Mouse (Mus musculus): ENCODE data around the gene Ubiad1. TPM values are rescaled to one million over a fixed set of nuclear protein-coding genes. Genes with fewer than 3 reads are reported as not detected.

Gene Ubiad1
- total RNA-seq (2014; fragmentation: Nextera tagmentation), result 35.9 and 42.1 TPM in 2 replicates
- 15.7 and 16.8 TPM in 2 replicates for total RNA-seq (2017)
- 16.3 and 18.1 TPM in 2 replicates for polyA plus RNA-seq (2012)

DNA sequence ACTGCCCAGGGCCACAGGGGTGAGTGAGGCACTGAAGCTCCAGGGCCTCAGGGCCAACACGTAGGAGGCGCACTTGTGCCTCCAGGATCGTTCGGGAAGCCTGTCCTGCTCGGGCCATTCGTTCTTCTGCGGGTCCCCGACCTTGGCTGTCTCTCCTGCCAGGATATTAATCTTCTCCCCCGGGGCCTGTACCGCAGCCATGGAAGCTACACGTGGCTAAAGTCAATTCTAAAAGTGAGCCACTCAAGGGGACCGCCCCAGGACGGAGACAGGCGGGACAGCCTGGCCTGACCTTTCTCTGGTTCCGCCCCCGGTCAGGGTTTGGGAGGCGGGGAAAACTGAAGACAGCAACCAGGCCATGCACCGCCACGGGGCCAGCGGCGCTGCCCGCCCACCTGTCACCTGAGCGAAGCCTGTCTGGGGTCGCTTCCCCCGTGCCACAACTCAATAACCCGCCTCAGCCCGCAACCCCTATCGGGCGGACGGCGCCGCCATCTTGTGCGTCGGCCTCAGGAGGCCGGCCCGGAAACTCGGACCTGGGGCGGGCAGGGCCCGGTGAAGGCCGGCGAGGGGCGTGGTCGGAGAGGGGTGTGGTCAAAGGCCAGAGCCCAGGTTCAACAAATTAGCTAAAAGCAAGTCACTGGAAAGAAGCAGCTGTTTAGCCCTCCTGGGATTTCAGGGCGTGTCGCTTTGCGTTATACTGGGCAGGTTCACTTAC lies at the start of gene Ubiad1:
Gene Ubiad1, minus strand, starts transcription at position 522 of the 718 bp plus-strand sequence.
- H3K27me3 ChIP-seq (ENCODE audit: insufficient read depth, low read length), result no peaks in the 10 kb centered on the region
- peak within 1 kb of the TSS; percentile 92 for H3K4me3 ChIP-seq (ENCODE audit: low read depth, low read length)
- TF ChIP-seq GATA2 (IDR thresholded peaks at IDR 0.05; ENCODE audit: borderline replicate concordance, low read depth, low read length) (no peak), CTCF (IDR thresholded peaks at IDR 0.05; ENCODE audit: low read depth, low read length) (no peak), GATA1 (IDR thresholded peaks at IDR 0.05; ENCODE audit: borderline replicate concordance, low read length) (no peak), TAL1 (conservative IDR thresholded peaks at IDR 0.05; ENCODE audit: low read depth, low read length) (no peak), POLR2AphosphoS5 (IDR thresholded peaks at IDR 0.05; ENCODE audit: insufficient replicate concordance, low read depth, low read length) (no peak)
- ATAC-seq (ENCODE audit: extremely low read depth, insufficient number of reproducible peaks, low FRiP score, poor library complexity, severe bottlenecking) (peak; percentile 37), DNase-seq (ENCODE audit: low spot score) (peak; percentile 87)
- H3K36me3 ChIP-seq (replicated peaks), result peaks cover 35% of the 10 kb centered on the region
- H3K9me3 ChIP-seq (replicated peaks), result no peaks in the 10 kb centered on the region
- peaks cover 43% of the 10 kb centered on the region for H3K4me1 ChIP-seq (ENCODE audit: insufficient read depth, low read depth, low read length)

DNA sequence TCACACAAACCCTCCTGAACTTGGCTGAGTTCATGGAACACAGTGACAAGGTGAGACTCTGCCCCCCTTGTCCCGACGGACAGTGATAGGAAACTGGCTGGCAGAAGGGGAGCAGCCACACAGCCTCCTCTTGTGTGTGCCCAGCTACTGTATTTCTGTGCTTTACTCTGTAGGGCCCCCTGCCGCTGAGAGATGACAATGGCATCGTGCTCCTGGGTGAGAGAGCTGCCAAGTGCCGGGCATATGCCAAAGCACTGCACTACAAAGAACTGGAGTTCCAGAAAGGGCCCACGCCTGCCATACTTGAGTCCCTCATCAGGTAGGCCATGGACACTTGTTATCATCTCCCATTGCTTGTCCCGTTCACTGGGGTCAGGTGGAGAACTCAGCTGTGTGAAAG lies 46.9 kb upstream of the Ubiad1 start:
- TF ChIP-seq CTCF (IDR thresholded peaks at IDR 0.05; ENCODE audit: low read depth, low read length) (no peak), POLR2AphosphoS5 (IDR thresholded peaks at IDR 0.05; ENCODE audit: insufficient replicate concordance, low read depth, low read length) (no peak), GATA2 (IDR thresholded peaks at IDR 0.05; ENCODE audit: borderline replicate concordance, low read depth, low read length) (no peak), GATA1 (IDR thresholded peaks at IDR 0.05; ENCODE audit: borderline replicate concordance, low read length) (no peak), TAL1 (conservative IDR thresholded peaks at IDR 0.05; ENCODE audit: low read depth, low read length) (no peak)
- no peaks in the 10 kb centered on the region for H3K27me3 ChIP-seq (ENCODE audit: insufficient read depth, low read length)

DNA sequence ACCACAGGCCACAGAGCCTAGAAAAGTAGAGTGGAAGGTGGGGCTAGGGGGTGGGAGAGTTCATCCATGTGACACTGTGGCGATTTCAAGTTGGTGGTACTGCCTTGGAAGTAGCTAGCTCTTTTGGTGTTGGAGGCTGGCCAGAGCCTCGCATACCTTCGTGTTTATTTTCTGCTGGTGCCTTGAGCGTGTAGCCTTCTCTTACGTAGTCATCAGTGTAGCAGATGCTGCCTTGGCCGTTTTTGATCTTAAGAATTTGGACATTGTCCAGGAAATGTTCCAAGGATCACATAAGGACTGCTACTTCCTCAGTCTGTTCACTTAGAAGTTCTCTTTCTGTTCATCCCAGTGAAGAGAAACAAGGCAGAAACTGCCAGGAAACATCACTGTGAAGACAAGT lies 45.9 kb upstream of the Ubiad1 start:
- DNase-seq (ENCODE audit: low spot score) (no peak), ATAC-seq (ENCODE audit: extremely low read depth, insufficient number of reproducible peaks, low FRiP score, poor library complexity, severe bottlenecking) (no peak)
- Histone ChIP-seq H3K36me3 (replicated peaks) (peaks cover 90% of the 10 kb centered on the region), H3K27me3 (ENCODE audit: insufficient read depth, low read length) (no peaks in the 10 kb centered on the region), H3K4me3 (ENCODE audit: low read depth, low read length) (no peak overlapping the region), H3K9me3 (replicated peaks) (no peaks in the 10 kb centered on the region), H3K4me1 (ENCODE audit: insufficient read depth, low read depth, low read length) (no peaks in the 10 kb centered on the region)
- TF ChIP-seq GATA1 (IDR thresholded peaks at IDR 0.05; ENCODE audit: borderline replicate concordance, low read length) (no peak), POLR2AphosphoS5 (IDR thresholded peaks at IDR 0.05; ENCODE audit: insufficient replicate concordance, low read depth, low read length) (no peak), CTCF (IDR thresholded peaks at IDR 0.05; ENCODE audit: low read depth, low read length) (no peak), GATA2 (IDR thresholded peaks at IDR 0.05; ENCODE audit: borderline replicate concordance, low read depth, low read length) (no peak), TAL1 (conservative IDR thresholded peaks at IDR 0.05; ENCODE audit: low read depth, low read length) (no peak)

More for the DNA sequence above, 46.9 kb upstream of the Ubiad1 start:
- H3K4me1 ChIP-seq (ENCODE audit: insufficient read depth, low read depth, low read length), result no peaks in the 10 kb centered on the region
- peaks cover 91% of the 10 kb centered on the region for H3K36me3 ChIP-seq (replicated peaks)
- DNase-seq (ENCODE audit: low spot score), result no peak
- H3K9me3 ChIP-seq (replicated peaks), result no peaks in the 10 kb centered on the region
- ATAC-seq (ENCODE audit: extremely low read depth, insufficient number of reproducible peaks, low FRiP score, poor library complexity, severe bottlenecking), result no peak
- no peak overlapping the region for H3K4me3 ChIP-seq (ENCODE audit: low read depth, low read length)

DNA sequence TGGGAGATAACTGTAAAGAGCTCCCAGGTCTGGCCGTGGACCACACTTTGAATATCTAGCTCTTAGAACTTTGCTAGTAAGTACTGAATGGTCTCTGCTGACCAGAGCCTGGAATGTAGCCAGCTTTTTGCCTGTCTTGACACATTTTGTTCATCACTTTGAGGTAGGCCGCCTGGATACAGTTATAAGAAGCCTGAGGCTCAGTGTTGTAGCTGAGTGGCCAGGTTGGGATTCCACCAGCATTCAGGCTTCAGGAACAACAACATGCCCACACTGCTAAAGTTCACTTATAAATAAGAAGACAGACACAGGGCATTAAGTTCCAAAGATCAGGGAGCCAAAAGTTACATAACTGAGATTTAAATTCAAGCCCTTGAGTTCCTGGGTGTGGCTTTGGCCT lies 43.3 kb upstream of the Ubiad1 start:
- no peak for ATAC-seq (ENCODE audit: extremely low read depth, insufficient number of reproducible peaks, low FRiP score, poor library complexity, severe bottlenecking)
- no peak for DNase-seq (ENCODE audit: low spot score)
- no peaks in the 10 kb centered on the region for H3K9me3 ChIP-seq (replicated peaks)
- H3K36me3 ChIP-seq (replicated peaks), result peaks cover 94% of the 10 kb centered on the region
- no peak overlapping the region for H3K4me3 ChIP-seq (ENCODE audit: low read depth, low read length)
- no peak for TF ChIP-seq POLR2AphosphoS5 (IDR thresholded peaks at IDR 0.05; ENCODE audit: insufficient replicate concordance, low read depth, low read length)
- TF ChIP-seq GATA2 (IDR thresholded peaks at IDR 0.05; ENCODE audit: borderline replicate concordance, low read depth, low read length), result no peak
- no peak for TF ChIP-seq GATA1 (IDR thresholded peaks at IDR 0.05; ENCODE audit: borderline replicate concordance, low read length)
- TF ChIP-seq TAL1 (conservative IDR thresholded peaks at IDR 0.05; ENCODE audit: low read depth, low read length), result no peak
- TF ChIP-seq CTCF (IDR thresholded peaks at IDR 0.05; ENCODE audit: low read depth, low read length), result no peak
- H3K4me1 ChIP-seq (ENCODE audit: insufficient read depth, low read depth, low read length), result no peaks in the 10 kb centered on the region
- no peaks in the 10 kb centered on the region for H3K27me3 ChIP-seq (ENCODE audit: insufficient read depth, low read length)

DNA sequence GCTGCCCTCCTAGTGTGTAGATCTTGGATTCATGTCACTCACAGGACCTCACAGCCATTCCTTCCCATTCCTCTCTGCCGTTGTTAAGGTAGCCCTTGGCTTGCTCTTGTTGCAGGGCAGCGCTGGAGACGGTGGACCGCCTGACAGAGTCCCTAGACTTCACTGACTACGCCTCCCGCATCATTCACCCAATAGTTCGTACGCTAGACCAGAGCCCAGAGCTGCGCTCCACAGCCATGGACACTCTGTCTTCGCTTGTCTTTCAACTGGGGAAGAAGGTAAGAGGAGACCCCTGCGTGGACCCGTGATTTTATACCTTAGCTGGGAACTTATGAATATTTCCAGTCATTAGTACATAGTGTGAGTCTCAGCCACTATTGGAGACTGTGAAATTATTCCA lies 39.9 kb upstream of the Ubiad1 start:
- ATAC-seq (ENCODE audit: extremely low read depth, insufficient number of reproducible peaks, low FRiP score, poor library complexity, severe bottlenecking) (no peak), DNase-seq (ENCODE audit: low spot score) (no peak)
- Histone ChIP-seq H3K36me3 (replicated peaks) (peaks cover 93% of the 10 kb centered on the region), H3K27me3 (ENCODE audit: insufficient read depth, low read length) (no peaks in the 10 kb centered on the region), H3K4me1 (ENCODE audit: insufficient read depth, low read depth, low read length) (no peaks in the 10 kb centered on the region), H3K9me3 (replicated peaks) (no peaks in the 10 kb centered on the region), H3K4me3 (ENCODE audit: low read depth, low read length) (no peak overlapping the region)
- TF ChIP-seq GATA2 (IDR thresholded peaks at IDR 0.05; ENCODE audit: borderline replicate concordance, low read depth, low read length) (no peak), GATA1 (IDR thresholded peaks at IDR 0.05; ENCODE audit: borderline replicate concordance, low read length) (no peak), POLR2AphosphoS5 (IDR thresholded peaks at IDR 0.05; ENCODE audit: insufficient replicate concordance, low read depth, low read length) (no peak), TAL1 (conservative IDR thresholded peaks at IDR 0.05; ENCODE audit: low read depth, low read length) (no peak; the same call in 1 of the 2 replicates), CTCF (IDR thresholded peaks at IDR 0.05; ENCODE audit: low read depth, low read length) (no peak)

DNA sequence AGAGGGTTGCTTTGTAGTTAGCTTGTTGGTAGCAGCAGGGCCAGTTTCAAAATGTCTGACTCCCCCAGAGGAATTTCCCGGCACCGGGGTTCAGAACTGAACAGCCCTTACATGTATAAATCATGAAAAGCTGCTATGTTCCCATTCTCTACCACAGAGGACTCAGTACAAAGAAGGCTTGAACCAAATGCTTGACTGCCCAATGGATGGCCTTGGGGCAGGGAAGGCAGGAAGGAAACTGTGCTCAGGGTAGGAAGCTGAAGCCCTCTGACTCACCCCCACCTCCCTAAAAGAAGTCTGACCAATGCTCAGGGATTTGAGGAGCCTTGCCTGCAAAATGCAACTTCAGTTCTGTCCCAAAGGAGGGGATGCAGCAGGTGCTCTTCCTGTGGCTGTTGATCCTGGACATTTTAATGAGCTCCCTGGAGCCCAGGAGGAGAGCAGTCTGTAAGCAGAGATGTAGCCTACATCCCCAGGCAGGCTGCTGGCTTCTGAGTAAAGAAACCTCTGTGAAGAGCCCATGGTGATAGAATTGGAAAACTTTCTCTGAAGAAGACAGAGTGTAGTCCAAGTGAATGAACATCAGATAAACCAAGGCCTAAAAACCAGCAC lies 37.1 kb upstream of the Ubiad1 start:
- TF ChIP-seq POLR2AphosphoS5 (IDR thresholded peaks at IDR 0.05; ENCODE audit: insufficient replicate concordance, low read depth, low read length) (no peak), TAL1 (conservative IDR thresholded peaks at IDR 0.05; ENCODE audit: low read depth, low read length) (no peak), CTCF (IDR thresholded peaks at IDR 0.05; ENCODE audit: low read depth, low read length) (no peak), GATA2 (IDR thresholded peaks at IDR 0.05; ENCODE audit: borderline replicate concordance, low read depth, low read length) (no peak), GATA1 (IDR thresholded peaks at IDR 0.05; ENCODE audit: borderline replicate concordance, low read length) (no peak)
- DNase-seq (ENCODE audit: low spot score) (no peak), ATAC-seq (ENCODE audit: extremely low read depth, insufficient number of reproducible peaks, low FRiP score, poor library complexity, severe bottlenecking) (no peak)
- Histone ChIP-seq H3K36me3 (replicated peaks) (peaks cover 93% of the 10 kb centered on the region), H3K9me3 (replicated peaks) (no peaks in the 10 kb centered on the region), H3K4me3 (ENCODE audit: low read depth, low read length) (no peak overlapping the region), H3K27me3 (ENCODE audit: insufficient read depth, low read length) (no peaks in the 10 kb centered on the region), H3K4me1 (ENCODE audit: insufficient read depth, low read depth, low read length) (no peaks in the 10 kb centered on the region)

All from G1E (cell line).